Mouse (Mus musculus) ES-Bruce4 (cell line): ENCODE data around the gene Prkce. TPM values are rescaled to one million over a fixed set of nuclear protein-coding genes. Genes with fewer than 3 reads are reported as not detected.

Source experiments
- H3K27ac ChIP-seq: 2 replicates; pipeline ENCODE4 v1.5.1; 2012; ENCODE audit warnings: low read length, inconsistent platforms; ENCODE audit not compliant: insufficient read depth
- H3K27me3 ChIP-seq: 2 replicates; pipeline ENCODE4 v1.6.1; 2012; ENCODE audit warnings: mild to moderate bottlenecking, low read length, inconsistent platforms; ENCODE audit not compliant: control insufficient read depth, poor library complexity, insufficient read depth, severe bottlenecking
- H3K36me3 ChIP-seq: 2 replicates; pipeline ENCODE4 v1.6.1; 2012; ENCODE audit warnings: inconsistent platforms, mild to moderate bottlenecking, low read length, moderate library complexity; ENCODE audit not compliant: control insufficient read depth, poor library complexity, insufficient read depth, severe bottlenecking
- H3K4me1 ChIP-seq: one replicate; pipeline ENCODE4 v1.8.1; 2011; ENCODE audit warnings: low read length; ENCODE audit not compliant: control insufficient read depth, insufficient read depth
- H3K4me3 ChIP-seq: 2 replicates; pipeline ENCODE4 v1.5.1; 2011; ENCODE audit warnings: low read depth, mild to moderate bottlenecking, low read length
- H3K9ac ChIP-seq: 2 replicates; pipeline ENCODE4 v1.6.1; 2012; ENCODE audit warnings: low read depth, mild to moderate bottlenecking, inconsistent platforms; ENCODE audit not compliant: poor library complexity, severe bottlenecking
- H3K9me3 ChIP-seq: replicated peaks from 2 replicates; pipeline ENCODE4 v1.6.1; 2012; ENCODE audit warnings: mild to moderate bottlenecking, low read length, inconsistent platforms; ENCODE audit not compliant: control insufficient read depth, poor library complexity, insufficient read depth, severe bottlenecking
- CTCF ChIP-seq: IDR thresholded peaks from one replicate; pipeline ENCODE4 v1.8.1; 2011; ENCODE audit warnings: low read depth, low read length
- EP300 ChIP-seq: IDR thresholded peaks from 2 replicates; pipeline ENCODE4 v1.6.1; 2011; ENCODE audit warnings: low read depth, low read length; ENCODE audit not compliant: insufficient read depth
- POLR2A ChIP-seq: IDR thresholded peaks from one replicate; pipeline ENCODE4 v1.8.1; 2011; ENCODE audit warnings: low read length; ENCODE audit not compliant: insufficient read depth
- polyA plus RNA-seq: library from polyadenylated mRNA; stranded (reverse); fragments of >200 nt; gene quantifications from 2 replicates; pipeline ENCODE4 v1.2.4, GENCODE M21; 2011; ENCODE audit warnings: low read depth; ENCODE audit not compliant: missing spikeins, insufficient read depth, insufficient read length

Prkce gene
- polyA plus RNA-seq, 1 experiment: 4.3 TPM

- Histone ChIP-seq H3K9me3 (no peaks in the 10 kb centered on the region), H3K27me3 (no peaks in the 10 kb centered on the region), H3K4me3 (no peak overlapping the region), H3K9ac (no peak overlapping the region), H3K36me3 (no peaks in the 10 kb centered on the region), H3K27ac (no peak overlapping the region), H3K4me1 (no peaks in the 10 kb centered on the region)
- TF ChIP-seq EP300 (no peak), CTCF (no peak), POLR2A (no peak)
These were observed 251.6 kb downstream of the Prkce start for GRCm38 (mm10) chr17:86419199-86419598.

DNA sequence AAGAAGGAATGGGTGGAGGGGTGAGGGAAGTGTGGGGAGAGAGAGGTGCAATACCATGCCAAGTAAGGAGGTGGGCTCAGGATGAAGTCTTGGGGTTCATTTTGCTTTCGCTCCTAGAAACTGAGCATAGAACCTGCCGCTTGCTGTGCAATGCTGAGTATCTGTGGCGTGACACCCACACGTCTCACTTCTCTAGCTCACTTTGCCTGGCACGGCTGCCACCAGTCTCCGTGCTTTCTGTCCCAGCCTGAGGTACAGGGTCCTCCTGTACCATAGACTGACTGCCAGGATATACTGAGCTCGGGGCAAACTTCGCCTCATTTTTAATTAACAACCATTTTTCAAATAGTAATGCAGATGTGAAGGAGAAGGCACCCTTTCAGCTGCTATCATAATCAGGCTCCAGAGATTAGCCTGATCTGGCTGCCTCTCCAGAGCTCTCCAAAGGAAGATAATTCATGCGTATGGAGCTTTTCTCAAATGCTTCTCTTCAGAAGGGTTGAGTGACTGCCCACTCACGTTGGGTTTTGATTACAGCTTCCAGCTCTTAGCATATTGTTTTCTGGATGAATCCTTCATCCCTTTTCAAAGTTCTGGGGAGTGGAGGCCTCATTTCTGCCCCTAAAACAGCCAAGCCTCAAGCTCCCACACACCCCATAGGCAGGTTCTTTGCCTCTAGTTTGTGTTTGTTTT is 253.2 kb downstream of the Prkce start:
- no peak for TF ChIP-seq CTCF
- TF ChIP-seq EP300: no peak
- TF ChIP-seq POLR2A: no peak
- Histone ChIP-seq H3K4me3 (no peak overlapping the region), H3K4me1 (no peaks in the 10 kb centered on the region), H3K27ac (no peak overlapping the region), H3K36me3 (no peaks in the 10 kb centered on the region), H3K9me3 (no peaks in the 10 kb centered on the region), H3K27me3 (no peaks in the 10 kb centered on the region), H3K9ac (no peak overlapping the region)

GRCm38 (mm10) chr17:86422023-86422422 is 254.4 kb downstream of the Prkce start:
- no peak overlapping the region for H3K9ac ChIP-seq
- no peaks in the 10 kb centered on the region for H3K9me3 ChIP-seq
- no peaks in the 10 kb centered on the region for H3K36me3 ChIP-seq
- no peaks in the 10 kb centered on the region for H3K27me3 ChIP-seq
- no peak overlapping the region for H3K27ac ChIP-seq
- H3K4me3 ChIP-seq: no peak overlapping the region
- no peaks in the 10 kb centered on the region for H3K4me1 ChIP-seq
- no peak for TF ChIP-seq EP300
- TF ChIP-seq POLR2A: no peak
- TF ChIP-seq CTCF: no peak

DNA sequence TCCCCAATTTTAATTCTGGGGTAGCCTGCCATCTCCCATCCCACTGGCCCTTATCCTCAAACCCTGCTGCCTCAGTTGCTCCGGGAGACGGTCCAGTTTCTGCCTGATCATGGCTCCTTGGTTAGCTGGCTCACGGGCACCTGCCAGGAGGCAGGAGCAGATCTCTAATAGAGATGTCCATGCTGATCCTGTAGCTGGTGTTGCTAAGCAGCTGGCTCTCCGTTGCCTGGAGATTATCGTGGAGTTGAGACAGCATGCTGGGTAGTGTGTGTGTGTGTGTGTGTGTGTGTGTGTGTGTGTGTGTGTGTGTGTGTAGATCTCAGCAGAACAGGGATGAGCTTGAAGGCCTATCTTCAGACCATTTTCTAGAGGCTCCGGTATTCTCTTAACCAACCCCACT is 262.3 kb downstream of the Prkce start:
- Histone ChIP-seq H3K4me1 (no peaks in the 10 kb centered on the region), H3K4me3 (no peak overlapping the region), H3K27ac (no peak overlapping the region), H3K9ac (no peak overlapping the region), H3K36me3 (no peaks in the 10 kb centered on the region), H3K9me3 (no peaks in the 10 kb centered on the region), H3K27me3 (no peaks in the 10 kb centered on the region)
- TF ChIP-seq CTCF: no peak
- no peak for TF ChIP-seq POLR2A
- no peak for TF ChIP-seq EP300

GRCm38 (mm10) chr17:86433117-86433516 is 265.5 kb downstream of the Prkce start:
- H3K4me3 ChIP-seq: no peak overlapping the region
- H3K36me3 ChIP-seq: no peaks in the 10 kb centered on the region
- H3K9me3 ChIP-seq: no peaks in the 10 kb centered on the region
- no peak overlapping the region for H3K9ac ChIP-seq
- H3K27me3 ChIP-seq: no peaks in the 10 kb centered on the region
- TF ChIP-seq POLR2A (no peak), CTCF (no peak), EP300 (no peak)
- no peaks in the 10 kb centered on the region for H3K4me1 ChIP-seq
- no peak overlapping the region for H3K27ac ChIP-seq

DNA sequence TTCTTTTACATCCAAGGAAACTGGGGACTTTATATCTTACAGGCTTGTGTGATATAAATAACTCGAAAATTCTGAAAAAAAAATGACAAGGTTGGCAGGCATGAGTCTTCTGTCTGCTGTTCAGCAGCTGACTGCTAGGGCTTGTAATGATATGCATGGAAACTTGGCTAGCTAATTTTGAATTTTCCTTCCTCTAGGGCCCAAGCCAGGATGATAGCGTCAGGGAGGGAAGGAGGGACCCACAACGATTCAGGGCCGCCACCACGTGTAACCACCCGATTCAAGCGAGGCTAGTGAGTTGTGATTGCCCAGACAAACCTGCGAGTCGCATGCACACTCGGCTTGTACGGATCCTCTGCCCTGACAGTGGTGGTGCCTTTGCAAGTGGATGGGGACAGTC is 266.2 kb downstream of the Prkce start:
- no peak overlapping the region for H3K4me3 ChIP-seq
- H3K27me3 ChIP-seq: no peaks in the 10 kb centered on the region
- no peak overlapping the region for H3K9ac ChIP-seq
- H3K27ac ChIP-seq: no peak overlapping the region
- TF ChIP-seq POLR2A (no peak), CTCF (no peak), EP300 (no peak)
- no peaks in the 10 kb centered on the region for H3K4me1 ChIP-seq
- no peaks in the 10 kb centered on the region for H3K36me3 ChIP-seq
- H3K9me3 ChIP-seq: no peaks in the 10 kb centered on the region
